Mouse (Mus musculus) kidney, adult 9 months (tissue): ENCODE measurements around the gene Higd1c.
A peak's percentile ranks its signal among the peaks of the same experiment; 100 is the strongest.
"Not testable (repeated sequence)": the region's sequence is repeated elsewhere in the genome, so short reads cannot be mapped to it uniquely, and the experiment has no call there.

Experiments
- DNase-seq: peaks from one replicate; pipeline ENCODE4 v3.0.0; 2022

The Higd1c gene

DNA sequence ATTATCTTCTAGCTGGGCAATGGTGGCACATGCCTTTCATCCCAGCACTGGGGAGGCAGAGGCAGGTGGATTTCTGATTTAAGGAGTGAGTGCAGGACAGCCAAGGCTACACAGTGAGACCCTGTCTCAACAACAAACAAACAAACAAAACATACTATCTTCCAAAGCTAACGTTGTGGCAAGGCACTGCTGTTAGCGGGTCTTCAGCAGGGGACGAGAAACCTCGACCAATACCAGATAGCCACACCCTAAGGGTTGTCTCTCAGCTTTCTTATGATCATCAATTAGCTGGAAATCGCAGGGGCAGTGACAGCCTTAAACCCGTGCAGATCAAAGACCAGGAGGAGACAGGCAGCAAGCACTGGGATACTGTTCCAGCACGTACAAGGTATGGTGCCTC, at the start of gene Higd1c:
Gene Higd1c (plus strand): TSS at position 301 of the 400 bp plus-strand sequence.
- DNase-seq, result no peak

DNA sequence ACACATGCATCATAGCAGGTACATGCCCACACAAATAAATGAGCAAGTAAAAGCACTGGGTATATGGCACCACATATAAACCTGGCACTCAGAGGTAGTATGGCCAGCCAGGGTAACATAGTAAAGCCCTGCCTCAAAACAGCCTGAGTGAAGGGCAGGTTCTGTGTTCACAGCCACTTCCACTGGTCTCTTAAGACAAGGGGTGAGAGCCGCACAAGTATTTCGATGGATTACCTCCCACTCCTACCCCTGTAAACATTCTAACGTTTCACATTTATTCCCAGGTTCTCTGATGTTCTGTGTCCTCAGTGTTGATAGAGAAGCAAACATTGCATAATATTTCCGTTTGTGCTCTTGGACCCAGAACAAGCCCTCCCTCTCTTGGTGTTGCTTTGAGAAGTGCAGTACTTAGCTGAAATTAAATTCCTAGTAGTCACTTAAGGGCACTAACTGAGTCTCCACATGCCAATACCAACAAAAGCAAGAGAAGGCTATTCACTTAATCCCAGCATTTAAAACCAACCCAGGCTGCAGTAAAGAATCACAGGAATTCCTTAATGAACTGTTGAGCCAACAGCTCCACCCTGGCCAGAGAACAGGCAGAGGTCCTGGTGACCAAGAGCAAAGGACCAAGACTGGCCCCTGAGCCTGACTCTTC, 46.2 kb upstream of the Higd1c start:
- peak; percentile 41 for DNase-seq

DNA sequence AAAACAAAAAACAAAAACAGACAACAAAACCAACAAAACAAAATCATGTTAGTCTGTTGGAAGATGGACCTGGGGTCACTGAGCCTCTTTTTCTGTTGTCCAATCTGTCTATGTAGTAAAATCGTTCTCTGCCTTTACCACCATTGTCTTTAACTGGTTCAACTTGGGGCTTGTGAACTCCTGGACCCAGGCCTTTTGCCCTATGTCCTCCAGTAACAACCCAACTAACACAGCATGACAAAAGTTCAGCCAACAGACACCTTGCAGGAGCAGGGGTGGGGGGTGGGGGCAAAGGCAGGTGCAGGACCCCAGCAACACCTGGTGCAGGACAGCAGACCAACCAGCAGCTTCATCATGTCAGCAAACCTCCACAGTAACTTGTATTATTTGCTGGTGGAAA, 44.5 kb upstream of the Higd1c start:
- peak; percentile 50 for DNase-seq

DNA sequence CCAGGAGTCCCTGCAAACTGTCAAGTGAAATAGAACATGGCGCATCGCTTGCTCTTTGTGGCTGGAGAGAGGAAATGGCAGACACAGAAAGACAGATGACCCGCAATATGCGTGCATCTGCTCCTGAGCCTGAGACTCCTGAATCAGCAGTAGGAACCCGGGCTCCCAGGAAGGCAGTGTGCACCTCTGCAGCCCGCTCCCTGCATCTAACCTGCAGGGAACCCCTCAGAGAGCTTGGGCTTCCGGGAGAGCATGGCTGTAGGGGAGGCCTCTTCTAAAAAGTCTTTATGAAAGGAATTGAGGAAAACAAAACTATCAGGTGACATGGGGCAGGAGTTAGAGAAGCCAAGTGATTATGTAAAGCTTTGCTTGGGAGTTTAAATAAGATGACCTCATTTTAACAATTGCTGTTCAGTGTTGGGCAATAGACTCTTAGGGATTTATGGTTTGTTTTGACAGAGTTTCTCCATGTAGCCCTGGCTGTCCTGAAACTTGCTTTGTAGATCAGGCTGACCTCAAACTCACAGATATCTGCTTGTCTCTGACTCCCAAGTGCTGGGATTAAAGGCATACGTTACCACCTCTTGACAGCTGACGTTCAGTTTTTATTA, 43.9 kb upstream of the Higd1c start:
- peak; percentile 45 for DNase-seq

DNA sequence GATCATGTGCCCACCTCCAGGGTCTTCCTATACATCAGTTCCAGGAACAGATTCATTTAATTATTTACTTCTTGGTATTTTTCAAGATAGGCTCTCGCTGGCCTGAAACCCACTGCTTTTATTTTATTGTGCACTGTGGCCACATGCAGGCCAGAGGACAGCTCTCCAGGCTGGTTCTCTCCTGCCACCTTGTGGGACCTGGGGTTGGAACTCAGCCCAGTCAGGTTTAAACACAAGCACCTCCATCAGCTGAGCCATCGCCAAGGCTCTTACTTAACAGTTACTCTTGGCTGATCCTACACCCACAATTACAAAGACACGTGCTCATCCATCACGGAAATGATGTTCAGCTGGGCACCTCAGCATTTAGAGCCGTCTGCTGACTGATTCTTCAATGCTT, 43.2 kb upstream of the Higd1c start:
- peak; percentile 92 for DNase-seq

DNA sequence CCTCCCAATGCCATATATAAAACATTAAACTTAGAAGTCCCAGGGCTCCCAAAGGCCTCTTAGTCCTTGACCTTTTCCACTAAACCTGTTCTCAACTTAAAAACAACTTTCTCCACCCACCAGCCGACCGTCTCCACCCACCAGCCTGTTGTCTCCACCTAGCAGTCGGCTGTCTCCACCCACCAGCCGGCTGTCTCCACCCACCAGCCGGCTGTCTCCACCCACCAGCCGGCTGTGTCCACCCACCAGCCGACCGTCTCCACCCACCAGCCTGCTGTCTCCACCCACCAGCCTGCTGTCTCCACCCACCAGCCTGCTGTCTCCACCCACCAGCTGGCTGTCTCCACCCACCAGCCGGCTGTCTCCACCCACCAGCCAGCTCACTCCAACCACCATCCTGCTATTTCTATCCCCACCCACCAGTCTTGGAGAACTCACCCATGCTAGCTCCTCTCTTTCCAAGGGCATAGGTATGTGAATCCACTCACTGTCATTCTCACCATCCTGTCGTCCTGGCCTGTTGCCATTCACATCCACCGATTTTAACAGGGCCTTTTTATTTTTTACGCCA, 40.2 kb upstream of the Higd1c start:
- DNase-seq, result no peak

DNA sequence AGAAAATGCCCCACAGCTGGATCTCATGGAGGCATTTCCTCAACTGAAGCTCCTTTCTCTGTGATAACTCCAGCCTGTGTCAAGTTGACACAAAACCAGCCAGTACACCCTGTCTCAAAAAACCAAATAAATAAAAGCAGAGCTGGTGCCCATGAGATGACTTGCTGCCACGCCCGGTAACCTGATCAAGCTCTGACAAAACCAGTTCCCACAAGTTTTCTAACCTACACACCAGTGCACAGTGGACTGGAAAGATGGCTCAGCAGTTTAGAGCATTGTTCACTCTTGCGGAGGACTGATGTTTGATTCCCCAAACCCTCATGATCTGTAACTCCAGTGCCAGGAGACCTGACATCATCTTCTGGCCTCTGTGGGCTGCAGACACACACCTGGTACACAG, 39.1 kb upstream of the Higd1c start:
- no peak for DNase-seq

DNA sequence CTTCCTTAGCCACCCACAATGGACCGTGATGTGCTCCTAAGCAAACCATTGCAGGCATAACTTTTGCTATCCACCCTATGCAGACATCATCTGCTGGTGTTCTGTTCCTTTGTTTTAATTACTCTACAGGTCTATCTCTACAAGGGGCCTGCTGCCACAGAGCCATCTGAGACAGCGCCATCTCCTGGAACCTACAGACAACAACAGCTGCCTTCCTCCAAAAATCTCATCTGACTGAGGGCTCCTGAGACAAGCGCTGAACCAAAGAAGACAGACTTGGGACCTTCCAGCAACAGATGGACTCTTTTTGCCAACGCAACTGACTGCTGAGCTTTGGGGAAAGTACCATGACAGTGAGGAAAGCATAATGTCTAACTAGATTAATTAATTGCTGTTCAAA, 36.3 kb upstream of the Higd1c start:
- DNase-seq, result peak; percentile 57

DNA sequence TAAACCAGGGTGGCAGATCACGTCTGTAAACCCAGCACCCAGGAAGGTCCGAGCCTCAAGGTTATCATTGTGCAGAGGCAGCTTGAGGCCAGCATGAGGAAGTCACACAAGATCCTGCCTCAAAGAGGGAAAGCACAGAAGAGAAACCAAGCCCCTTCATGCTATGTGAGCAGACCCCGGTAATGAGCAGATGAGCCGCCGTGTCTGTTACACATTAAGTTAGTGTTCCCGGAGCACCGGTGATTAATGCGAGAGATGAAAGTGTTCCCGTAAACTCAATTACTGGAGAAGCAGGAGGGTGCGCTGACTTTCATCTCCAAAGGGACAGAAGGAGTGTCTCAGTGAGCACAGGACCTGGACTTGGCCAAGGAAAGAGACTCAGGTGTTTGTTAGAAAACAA, 35.0 kb upstream of the Higd1c start:
- not testable (repeated sequence) for DNase-seq

DNA sequence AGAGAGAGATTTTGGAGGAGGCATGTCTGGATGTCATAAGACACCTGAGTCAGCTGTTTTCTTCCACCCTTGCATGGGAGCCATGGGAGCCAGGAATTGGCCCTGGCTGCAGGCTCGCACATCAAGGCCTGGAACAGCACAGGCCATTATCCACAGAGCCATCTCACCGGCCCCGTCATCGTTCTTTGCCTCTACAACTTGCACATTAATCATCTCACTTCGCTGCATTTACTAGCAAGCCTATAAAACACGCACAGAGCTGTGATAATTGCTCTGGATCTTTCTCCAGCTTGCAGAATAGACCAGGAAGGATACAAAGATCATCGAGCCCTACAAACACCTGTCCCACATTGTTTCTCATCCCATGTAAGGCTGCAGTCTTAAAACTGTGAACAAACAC, 33.6 kb upstream of the Higd1c start:
- no peak for DNase-seq

DNA sequence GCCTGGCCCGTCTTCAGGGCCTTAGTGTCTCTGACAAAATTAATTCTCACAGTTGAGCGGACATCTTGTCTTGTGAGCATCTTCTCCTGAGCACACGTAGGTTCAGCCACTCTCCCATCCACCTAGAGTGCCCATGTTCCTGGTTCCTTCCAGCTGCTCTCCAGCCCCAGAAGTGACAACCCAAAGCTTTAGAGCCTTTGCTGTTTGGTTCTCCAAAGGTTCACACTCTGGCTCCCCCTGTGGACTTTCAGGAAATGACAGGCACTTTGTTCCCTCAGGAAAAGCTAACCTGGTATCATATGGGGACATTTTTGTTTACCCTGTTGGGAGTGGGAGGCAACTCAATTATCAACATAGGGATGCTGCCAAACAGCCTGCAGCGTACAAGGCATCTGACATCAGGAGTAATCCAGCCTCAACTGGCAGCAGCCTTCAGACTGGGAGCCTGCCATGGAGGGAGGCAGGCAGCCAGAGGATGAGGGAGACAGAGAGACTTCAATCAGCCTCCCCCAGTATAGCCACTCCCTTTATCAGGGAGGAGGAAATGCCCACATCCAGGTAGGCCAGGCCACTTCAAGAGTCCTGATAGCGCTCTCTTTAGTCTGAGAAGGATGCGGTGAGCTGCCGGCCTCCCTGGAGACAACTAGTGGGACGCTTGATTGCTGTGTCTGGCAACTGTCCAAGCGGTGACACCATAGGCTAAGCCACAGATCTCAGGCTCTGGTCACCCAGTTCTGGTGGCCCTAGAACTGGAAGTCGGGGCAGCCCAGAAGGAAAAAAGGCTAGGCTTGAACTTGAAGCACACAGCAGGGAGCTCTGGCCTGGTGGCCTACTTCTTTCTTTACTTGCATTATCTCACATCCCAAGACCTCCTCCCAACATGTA, 32.0 kb upstream of the Higd1c start:
- DNase-seq, result not testable (repeated sequence)

DNA sequence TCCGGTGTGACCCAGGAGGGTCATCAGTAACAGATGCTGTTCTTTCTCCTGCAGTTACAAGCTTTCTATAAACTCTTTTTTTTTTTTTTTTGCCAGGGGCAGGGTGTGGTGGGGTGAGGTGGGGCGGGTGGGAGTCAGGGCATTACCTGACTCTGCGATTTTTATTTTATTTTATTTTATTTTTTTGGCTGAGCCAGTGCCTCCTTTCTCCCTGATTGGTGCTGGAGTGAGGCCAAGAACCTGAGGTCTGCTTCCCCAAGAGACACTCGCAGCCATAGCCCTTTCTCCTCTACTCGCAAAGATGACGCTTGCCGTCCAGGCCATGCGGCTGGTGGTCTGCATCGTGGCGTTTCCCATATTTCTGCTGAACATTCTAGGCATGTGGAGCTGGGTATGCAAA, 29.7 kb upstream of the Higd1c start, which contains the start of gene Mettl7a3:
Gene Mettl7a3 (plus strand): TSS at position 301 of the 400 bp plus-strand sequence.
- DNase-seq, result no peak

DNA sequence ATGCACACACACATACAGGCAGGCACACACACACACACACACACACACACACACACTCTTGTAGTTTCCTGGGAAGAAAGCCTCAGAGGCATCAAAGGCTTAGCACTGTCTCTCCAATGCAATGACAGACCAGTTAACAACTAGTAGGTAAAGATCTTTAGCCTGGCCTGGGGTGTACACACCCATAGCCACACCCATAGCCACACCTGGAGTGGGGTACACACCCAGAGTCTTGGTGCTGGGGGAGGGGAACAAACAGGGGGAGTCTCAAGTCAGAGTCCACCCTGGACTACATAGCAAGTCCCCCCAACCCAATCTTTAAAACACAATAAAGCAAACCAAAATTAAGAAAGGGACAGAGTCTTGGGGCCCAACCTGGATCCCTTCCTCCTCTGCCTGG, 27.0 kb upstream of the Higd1c start:
- not testable (repeated sequence) for DNase-seq

DNA sequence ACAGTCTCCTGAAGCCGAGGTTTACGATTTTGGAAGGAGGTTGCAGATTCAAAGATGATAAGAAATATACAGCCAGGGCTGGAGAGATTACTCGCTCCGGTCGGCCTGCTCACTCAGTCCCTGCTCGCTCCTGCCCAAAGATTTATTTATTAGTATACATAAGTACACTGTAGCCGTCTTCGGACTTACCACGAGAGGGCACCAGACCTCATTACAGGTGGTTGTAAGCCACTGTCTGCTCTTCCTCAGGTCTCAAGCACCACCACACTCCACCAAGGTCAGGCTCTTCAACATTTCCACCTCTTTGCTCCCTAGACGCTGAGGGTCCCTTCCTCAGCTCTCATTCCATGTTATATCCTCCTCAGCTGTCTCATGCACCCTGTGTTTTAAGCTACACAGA, 26.5 kb upstream of the Higd1c start:
- peak; percentile 84 for DNase-seq

DNA sequence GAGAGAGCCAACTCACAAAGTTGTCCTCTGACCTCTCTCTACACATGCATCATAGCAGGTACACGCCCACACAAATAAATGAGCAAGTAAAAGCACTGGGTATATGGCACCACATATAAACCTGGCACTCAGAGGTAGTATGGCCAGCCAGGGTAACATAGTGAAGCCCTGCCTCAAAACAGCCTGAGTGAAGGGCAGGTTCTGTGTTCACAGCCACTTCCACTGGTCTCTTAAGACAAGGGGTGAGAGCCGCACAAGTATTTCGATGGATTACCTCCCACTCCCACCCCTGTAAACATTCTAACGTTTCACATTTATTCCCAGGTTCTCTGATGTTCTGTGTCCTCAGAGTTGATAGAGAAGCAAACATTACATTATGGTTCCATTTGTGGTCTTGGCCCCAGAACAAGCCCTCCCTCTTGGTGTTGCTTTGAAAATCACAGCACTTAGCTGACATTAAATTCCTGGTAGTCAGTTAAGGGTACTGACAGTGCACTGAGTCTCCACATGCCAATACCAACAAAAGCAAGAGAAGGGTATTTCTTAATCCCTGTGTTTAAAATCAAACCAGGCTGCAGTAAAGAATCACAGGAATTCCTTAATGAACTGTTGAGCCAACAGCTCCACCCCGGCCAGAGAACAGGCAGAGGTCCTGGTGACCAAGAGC, 22.9 kb upstream of the Higd1c start:
- DNase-seq, result peak; percentile 46

DNA sequence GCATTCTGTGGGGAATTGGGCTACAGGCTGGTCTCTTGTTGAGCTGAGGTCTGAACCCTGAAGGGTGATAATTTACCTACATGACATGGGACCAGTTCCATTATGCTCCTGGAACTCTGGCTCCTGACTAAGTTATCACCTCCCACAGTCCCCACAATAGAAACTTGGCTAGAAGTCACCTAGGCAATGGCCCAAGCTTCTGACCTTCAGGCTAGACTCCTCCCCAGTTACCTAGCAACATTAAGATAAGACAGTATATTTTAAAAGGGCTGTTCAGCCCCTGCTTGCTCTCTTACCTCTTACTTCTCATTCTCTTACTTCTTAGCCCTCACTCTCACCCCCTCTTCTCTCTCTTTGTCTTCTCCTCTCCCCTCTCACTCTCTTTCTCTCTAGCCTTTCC, 18.9 kb upstream of the Higd1c start:
- no peak for DNase-seq

DNA sequence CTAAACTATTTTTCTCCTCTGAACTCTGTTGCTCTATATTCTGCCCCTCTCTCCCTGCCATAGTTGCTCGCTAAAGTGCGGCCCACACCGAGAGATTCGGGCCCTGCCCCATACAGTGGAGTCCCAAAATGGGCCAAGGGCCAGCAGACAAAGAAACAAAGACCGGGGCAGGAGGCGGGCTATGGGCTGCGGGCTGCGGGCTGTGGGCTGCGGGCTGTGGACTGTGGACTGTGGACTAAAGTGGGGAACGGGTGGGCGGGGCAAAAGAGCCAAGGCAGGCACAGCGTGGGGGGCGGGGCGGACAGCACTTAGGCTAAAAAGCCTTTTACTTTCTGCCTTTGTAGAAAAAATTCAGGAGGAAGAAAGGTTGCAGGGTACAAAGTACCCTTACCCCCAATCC, 17.6 kb upstream of the Higd1c start:
- DNase-seq, result peak; percentile 79

DNA sequence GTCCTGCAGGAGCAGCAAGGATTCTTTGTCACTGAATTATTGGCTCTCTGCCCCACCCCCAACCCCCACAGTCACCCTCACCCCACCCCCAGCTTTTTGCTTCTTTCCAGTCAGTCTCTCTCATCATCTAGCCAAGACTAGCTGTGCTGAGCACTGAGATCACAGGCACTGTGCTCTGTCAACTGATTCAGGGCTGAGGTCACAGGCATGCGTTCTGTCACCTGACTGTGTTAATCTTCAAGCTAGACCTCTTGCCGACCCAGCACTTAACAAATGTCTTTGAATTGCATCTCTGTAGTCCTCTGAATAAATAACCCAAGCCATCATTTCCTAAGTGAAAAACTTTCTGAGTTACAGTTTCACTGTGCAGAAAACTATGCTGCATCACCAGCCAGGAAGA, 14.8 kb upstream of the Higd1c start:
- DNase-seq, result peak; percentile 93

DNA sequence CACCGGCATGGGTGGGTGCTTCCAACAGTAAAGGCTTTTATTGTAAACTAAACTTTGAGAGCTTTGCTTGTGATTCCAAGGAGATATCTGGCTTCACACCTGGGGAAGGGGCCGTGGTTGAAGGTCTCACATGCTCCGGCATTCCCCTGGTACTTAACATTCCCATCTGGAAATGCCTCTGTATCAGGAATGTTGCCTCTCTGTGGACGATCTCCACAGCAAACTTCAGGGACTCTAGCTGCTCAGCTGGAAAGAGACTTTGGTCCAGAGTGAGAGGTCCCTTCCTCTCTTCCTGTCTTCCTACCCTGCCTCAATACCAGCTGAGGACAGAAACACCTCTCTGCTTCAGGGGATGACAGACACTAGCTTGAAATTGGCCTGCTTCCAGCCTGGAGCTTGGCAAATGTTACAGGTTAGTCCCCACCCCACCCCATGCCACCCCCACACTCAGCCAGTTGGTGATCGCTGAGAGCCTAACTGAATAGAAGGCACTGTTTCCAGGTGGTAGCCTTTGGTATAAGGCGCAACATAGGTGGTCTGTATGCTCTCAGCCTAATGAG, 12.8 kb upstream of the Higd1c start:
- no peak for DNase-seq

DNA sequence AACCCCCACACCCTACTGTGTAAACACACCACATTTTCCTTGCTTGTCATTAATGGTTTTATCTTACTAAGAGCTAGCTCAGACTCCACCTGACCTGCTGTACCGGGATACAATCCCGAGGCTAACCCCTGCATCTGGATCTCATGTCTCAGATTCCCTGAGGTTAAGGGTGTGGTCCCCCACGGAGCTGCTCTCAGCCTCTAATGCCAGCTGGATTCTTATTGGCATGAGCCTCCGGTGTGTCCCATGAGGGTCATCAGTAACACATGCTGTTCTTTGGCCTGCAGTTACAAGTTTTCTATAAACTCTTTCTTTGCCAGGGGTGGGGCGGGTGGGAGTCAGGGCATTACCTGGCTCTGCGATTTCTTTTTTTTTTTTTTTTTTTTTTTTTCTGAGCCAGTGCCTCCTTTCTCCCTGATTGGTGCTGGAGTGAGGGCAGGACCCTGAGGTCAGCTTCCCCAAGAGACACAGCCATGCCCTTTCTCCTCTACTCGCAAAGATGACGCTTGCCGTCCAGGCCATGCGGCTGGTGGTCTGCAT, 11.6 kb upstream of the Higd1c start, which contains the start of the genes Methig1 and Mettl7a2:
Gene Methig1 (plus strand): TSS at position 439 of the 540 bp plus-strand sequence.
Gene Mettl7a2 (plus strand): TSS at position 490 of the 540 bp plus-strand sequence.
- DNase-seq, result no peak

DNA sequence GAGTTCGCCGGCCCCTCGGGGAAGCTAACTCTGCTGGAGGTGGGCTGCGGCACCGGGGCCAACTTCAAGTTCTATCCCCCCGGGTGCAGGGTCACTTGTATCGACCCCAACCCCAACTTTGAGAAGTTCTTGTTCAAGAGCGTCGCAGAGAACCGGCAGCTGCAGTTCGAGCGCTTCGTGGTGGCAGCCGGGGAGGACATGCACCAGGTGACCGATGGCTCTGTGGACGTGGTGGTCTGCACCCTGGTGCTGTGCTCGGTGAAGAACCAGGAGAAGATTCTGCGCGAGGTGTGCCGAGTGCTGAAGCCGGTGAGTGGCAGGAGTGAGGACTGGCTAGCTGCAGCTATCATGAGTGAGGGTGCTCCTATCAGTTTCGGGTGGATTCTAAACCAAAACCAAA, 10.9 kb upstream of the Higd1c start:
- not testable (repeated sequence) for DNase-seq

DNA sequence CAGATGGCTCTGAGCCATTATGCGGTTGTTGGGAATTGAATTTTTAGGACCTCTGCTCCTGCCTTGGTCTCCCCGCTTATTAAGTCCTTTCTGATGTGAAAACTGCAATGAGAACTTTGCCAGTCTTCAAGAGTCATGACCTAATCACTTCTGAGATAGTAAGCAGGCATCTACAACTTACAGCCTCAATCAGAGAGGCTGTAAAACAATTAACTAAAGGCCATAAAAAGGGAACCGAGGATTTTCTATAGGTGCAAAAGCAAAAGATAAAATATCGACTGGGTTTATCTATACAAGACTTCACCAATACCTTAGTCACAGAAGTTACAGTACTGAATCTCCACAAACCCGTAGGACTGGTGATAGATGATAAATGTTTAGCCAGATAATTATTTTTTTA, 8.5 kb upstream of the Higd1c start:
- no peak for DNase-seq
